Mouse (Mus musculus): ENCODE measurements around the gene Gm9376. TPM values are rescaled to one million over a fixed set of nuclear protein-coding genes. Genes with fewer than 3 reads are reported as not detected.

Gene Gm9376
- polyA plus RNA-seq, 1 experiment from 2014 or later, result not detected

DNA sequence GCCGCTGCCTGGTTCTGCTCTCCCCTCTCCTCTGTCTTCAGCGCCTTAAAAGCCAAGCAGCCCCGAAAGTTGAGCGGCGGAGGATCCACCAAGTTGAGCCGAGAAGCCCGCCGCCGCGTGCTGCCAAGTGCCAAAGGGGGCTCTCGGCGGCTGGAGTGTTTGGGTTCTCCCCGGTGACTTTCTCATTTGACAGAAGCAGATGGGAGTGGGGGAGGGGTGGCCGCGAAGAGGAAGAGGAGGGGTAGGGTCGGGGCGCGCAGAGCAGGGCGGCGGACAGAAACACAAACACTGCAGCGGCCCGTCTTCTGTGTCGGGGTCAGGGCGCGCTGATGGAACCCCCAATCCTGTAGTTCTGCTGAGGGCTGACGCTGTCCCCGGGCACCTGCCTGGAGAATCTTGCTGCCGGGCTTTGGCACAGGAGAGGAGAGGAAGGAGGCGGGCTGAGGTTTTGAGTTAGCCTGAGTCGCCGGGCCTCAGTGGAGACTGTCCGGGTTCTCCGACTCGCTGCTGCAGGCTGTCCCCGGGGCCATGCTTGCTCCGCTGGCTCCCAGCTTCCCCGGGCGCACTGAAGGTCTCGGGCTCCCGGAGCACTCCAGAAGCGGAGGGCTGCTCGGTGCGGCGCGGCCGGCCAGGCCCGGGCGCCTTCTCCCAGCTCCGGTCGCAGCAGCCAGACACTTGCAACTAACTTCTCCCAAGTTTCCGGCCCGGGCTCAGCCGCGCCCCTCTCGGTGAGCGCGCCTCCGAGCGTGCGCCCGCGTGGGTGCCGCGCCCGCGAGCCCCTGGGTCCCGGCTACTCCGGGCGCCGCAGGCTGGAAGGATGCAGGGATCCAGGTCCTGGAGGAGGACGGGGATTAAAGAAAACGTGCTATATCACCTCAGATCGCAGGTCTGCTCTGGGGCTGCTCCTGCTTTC, 30.5 kb upstream of the Gm9376 start:
- Histone ChIP-seq H3K36me3 (ENCODE audit: control insufficient read depth, insufficient read depth, low read length) (no peaks in the 10 kb centered on the region), H3K9ac (ENCODE audit: low read length) (peak overlapping the region; percentile 69), H3K27ac (replicated peaks) (peak overlapping the region; percentile 90), H3K4me2 (replicated peaks; ENCODE audit: low read depth) (peak overlapping the region; percentile 67), H3K4me1 (replicated peaks; ENCODE audit: control insufficient read depth, insufficient read depth) (no peaks in the 10 kb centered on the region; the same call in 1 of the 2 replicates), H3K9me3 (ENCODE audit: control insufficient read depth, low read length) (no peaks in the 10 kb centered on the region), H3K4me3 (ENCODE audit: low read depth, low read length) (peak overlapping the region; percentile 62), H3K27me3 (ENCODE audit: control insufficient read depth, insufficient read depth, low read length) (no peaks in the 10 kb centered on the region; the same call in 1 of the 2 replicates)
- no peak for TF ChIP-seq CTCF (IDR thresholded peaks at IDR 0.05; ENCODE audit: low read depth)
- TF ChIP-seq EP300 (optimal IDR thresholded peaks at IDR 0.05), result no peak
- ATAC-seq (ENCODE audit: low FRiP score, low TSS enrichment) (peak; percentile 88), DNase-seq (ENCODE audit: low spot score) (peak; percentile 87)
- under 1% methylated on average over 71 of the region's 73 CpGs for WGBS

DNA sequence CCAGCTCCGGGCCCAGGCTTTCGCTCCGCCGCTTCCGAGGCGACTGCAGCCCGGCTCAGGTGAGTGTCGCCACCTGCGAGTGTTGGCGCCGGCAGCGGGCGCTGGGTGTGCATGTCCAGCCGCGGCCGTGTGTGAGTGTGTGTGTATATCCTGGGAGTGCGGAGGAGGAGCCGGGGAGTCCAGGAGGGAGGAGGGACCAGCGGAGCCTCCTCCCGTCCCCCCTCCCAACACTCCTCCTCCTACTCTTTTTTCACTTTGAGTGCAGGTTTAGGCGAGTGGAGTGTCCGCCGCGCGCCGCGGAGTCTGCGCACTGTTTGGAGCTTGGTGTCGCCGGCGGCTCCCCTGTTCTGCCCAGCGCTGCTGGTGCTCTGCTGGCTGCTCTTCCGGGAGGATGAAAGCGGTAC, 29.9 kb upstream of the Gm9376 start, which contains the start of gene Sox21:
Sox21 (minus strand) TSS at position 145 of the 404 bp plus-strand sequence.
- H3K27me3 ChIP-seq (ENCODE audit: control insufficient read depth, insufficient read depth, low read length), result no peaks in the 10 kb centered on the region; the same call in 1 of the 2 replicates
- 1% methylated on average over 30 of the region's 34 CpGs for WGBS

DNA sequence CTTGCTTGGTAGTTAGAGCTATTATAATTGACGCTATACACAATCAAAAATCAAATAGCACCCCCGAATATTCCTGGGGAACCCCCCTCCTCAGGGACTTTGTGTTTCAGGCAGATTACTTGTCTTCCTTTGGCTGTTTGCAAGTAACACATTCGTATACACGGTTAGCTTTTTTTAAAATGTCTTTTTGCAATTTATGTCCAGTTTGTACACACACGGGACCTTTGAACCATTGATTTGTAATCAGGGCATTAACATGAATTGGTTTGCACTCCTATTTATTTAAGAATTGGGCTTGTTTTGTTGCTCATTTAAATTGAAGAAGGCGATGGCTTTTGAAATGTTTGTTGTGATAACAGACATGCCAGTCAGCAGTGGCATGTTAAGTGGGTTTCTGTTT, 29.0 kb upstream of the Gm9376 start:
- peak overlapping the region; percentile 67 for H3K4me2 ChIP-seq (replicated peaks; ENCODE audit: low read depth)
- TF ChIP-seq CTCF (IDR thresholded peaks at IDR 0.05; ENCODE audit: low read depth) (no peak), EP300 (optimal IDR thresholded peaks at IDR 0.05) (no peak)
- DNase-seq (ENCODE audit: low spot score), result no peak
- no peak overlapping the region for H3K27ac ChIP-seq (replicated peaks)
- peak overlapping the region; percentile 62 for H3K4me3 ChIP-seq (ENCODE audit: low read depth, low read length)
- no peaks in the 10 kb centered on the region for H3K36me3 ChIP-seq (ENCODE audit: control insufficient read depth, insufficient read depth, low read length)
- no peaks in the 10 kb centered on the region for H3K9me3 ChIP-seq (ENCODE audit: control insufficient read depth, low read length)
- no peaks in the 10 kb centered on the region; the same call in 1 of the 2 replicates for H3K27me3 ChIP-seq (ENCODE audit: control insufficient read depth, insufficient read depth, low read length)
- 13% methylated on average over 6 of the region's 6 CpGs for WGBS
- no peak overlapping the region for H3K9ac ChIP-seq (ENCODE audit: low read length)
- ATAC-seq (ENCODE audit: low FRiP score, low TSS enrichment), result no peak
- H3K4me1 ChIP-seq (replicated peaks; ENCODE audit: control insufficient read depth, insufficient read depth), result no peaks in the 10 kb centered on the region; the same call in 1 of the 2 replicates

More for the DNA sequence above, 29.9 kb upstream of the Gm9376 start, which contains the start of gene Sox21:
- Histone ChIP-seq H3K9ac (ENCODE audit: low read length) (peak within 1 kb of the TSS; percentile 69), H3K4me1 (replicated peaks; ENCODE audit: control insufficient read depth, insufficient read depth) (no peaks in the 10 kb centered on the region; the same call in 1 of the 2 replicates), H3K4me2 (replicated peaks; ENCODE audit: low read depth) (peak within 1 kb of the TSS; percentile 67), H3K36me3 (ENCODE audit: control insufficient read depth, insufficient read depth, low read length) (no peaks in the 10 kb centered on the region), H3K4me3 (ENCODE audit: low read depth, low read length) (peak within 1 kb of the TSS; percentile 62), H3K27ac (replicated peaks) (peak within 1 kb of the TSS; percentile 90), H3K9me3 (ENCODE audit: control insufficient read depth, low read length) (no peaks in the 10 kb centered on the region)
- TF ChIP-seq EP300 (optimal IDR thresholded peaks at IDR 0.05) (no peak), CTCF (IDR thresholded peaks at IDR 0.05; ENCODE audit: low read depth) (peak; percentile 33)
- peak; percentile 94 for DNase-seq (ENCODE audit: low spot score)
- peak; percentile 96 for ATAC-seq (ENCODE audit: low FRiP score, low TSS enrichment)

DNA sequence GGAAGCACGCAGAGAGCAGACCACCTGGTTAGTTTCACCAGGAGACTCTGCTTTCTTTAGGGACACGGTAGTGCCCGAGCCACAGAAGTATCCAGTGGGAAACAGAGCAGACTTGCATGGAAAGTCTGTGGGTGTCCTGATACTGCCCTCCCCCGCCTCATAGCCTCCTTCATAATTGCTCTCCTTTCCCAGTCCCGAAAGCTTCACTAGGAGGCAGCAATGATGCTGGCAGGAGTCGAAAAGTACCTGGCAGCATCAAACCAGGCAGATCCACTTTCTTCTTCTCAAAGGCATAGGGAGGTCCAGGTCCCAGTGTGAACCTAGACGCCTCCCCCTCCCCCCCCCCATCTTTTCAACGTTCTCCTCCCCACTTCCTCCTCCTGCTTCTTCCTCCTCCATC, 27.4 kb upstream of the Gm9376 start:
- Histone ChIP-seq H3K36me3 (ENCODE audit: control insufficient read depth, insufficient read depth, low read length) (no peaks in the 10 kb centered on the region), H3K27ac (replicated peaks) (no peak overlapping the region), H3K4me1 (replicated peaks; ENCODE audit: control insufficient read depth, insufficient read depth) (no peaks in the 10 kb centered on the region; the same call in 1 of the 2 replicates), H3K4me2 (replicated peaks; ENCODE audit: low read depth) (no peak overlapping the region), H3K27me3 (ENCODE audit: control insufficient read depth, insufficient read depth, low read length) (no peaks in the 10 kb centered on the region; the same call in 1 of the 2 replicates), H3K9me3 (ENCODE audit: control insufficient read depth, low read length) (peaks cover 4% of the 10 kb centered on the region), H3K4me3 (ENCODE audit: low read depth, low read length) (no peak overlapping the region), H3K9ac (ENCODE audit: low read length) (no peak overlapping the region)
- WGBS, result 14% methylated on average over 8 of the region's 8 CpGs
- TF ChIP-seq CTCF (IDR thresholded peaks at IDR 0.05; ENCODE audit: low read depth) (peak; percentile 66), EP300 (optimal IDR thresholded peaks at IDR 0.05) (no peak)
- ATAC-seq (ENCODE audit: low FRiP score, low TSS enrichment) (no peak), DNase-seq (ENCODE audit: low spot score) (peak; percentile 48)

DNA sequence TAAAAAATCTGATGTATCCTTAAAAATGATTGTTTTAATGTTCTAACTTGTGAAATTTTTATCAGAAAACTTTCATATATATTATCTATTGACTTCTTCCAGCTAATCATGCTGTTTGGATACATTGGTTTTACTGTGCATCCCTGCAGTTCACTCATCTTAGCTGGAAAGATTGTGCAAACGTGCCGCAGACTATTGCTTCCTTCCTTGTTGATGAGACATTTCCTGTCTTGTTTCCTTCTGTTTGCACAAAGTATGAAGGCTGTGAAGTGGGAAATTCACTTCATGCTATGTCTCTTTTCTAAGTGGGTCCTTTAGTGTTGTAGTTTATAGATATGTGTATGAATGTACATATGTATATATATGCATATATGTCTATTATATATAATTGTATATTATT, 25.3 kb upstream of the Gm9376 start:
- Histone ChIP-seq H3K9ac (ENCODE audit: low read length) (no peak overlapping the region), H3K4me2 (replicated peaks; ENCODE audit: low read depth) (no peak overlapping the region), H3K4me3 (ENCODE audit: low read depth, low read length) (no peak overlapping the region), H3K4me1 (replicated peaks; ENCODE audit: control insufficient read depth, insufficient read depth) (no peaks in the 10 kb centered on the region), H3K27ac (replicated peaks) (no peak overlapping the region), H3K36me3 (ENCODE audit: control insufficient read depth, insufficient read depth, low read length) (no peaks in the 10 kb centered on the region), H3K9me3 (ENCODE audit: control insufficient read depth, low read length) (peaks cover 4% of the 10 kb centered on the region), H3K27me3 (ENCODE audit: control insufficient read depth, insufficient read depth, low read length) (no peaks in the 10 kb centered on the region)
- no peak for ATAC-seq (ENCODE audit: low FRiP score, low TSS enrichment)
- TF ChIP-seq CTCF (IDR thresholded peaks at IDR 0.05; ENCODE audit: low read depth), result no peak
- no peak for TF ChIP-seq EP300 (optimal IDR thresholded peaks at IDR 0.05)
- DNase-seq (ENCODE audit: low spot score), result no peak
- WGBS, result 75% methylated on average over 2 of the region's 2 CpGs

DNA sequence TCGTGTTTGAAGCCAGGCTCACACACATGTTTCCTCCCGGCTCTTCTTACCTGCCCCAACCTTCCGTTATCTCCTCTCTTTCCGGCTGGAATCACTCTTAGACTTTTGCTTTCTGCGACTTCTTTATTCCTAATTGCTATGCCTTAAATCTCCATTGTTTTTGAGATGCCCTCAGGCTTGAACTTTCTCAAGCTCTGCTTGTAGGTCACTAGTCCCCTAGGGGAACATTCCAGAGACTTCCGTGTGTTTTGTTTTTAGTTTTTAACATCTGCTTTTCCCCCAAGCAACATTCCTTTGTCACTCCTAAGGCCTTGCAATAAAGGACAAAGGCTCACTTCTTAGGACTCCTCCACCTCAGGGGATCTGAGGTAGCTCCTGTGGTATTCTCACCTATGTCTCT, 13.4 kb upstream of the Gm9376 start:
- H3K27me3 ChIP-seq (ENCODE audit: control insufficient read depth, insufficient read depth, low read length), result no peaks in the 10 kb centered on the region
- TF ChIP-seq CTCF (IDR thresholded peaks at IDR 0.05; ENCODE audit: low read depth) (no peak), EP300 (optimal IDR thresholded peaks at IDR 0.05) (no peak)
- 89% methylated on average over 6 of the region's 6 CpGs for WGBS
- no peaks in the 10 kb centered on the region for H3K4me1 ChIP-seq (replicated peaks; ENCODE audit: control insufficient read depth, insufficient read depth)
- ATAC-seq (ENCODE audit: low FRiP score, low TSS enrichment) (no peak), DNase-seq (ENCODE audit: low spot score) (no peak)
- H3K4me2 ChIP-seq (replicated peaks; ENCODE audit: low read depth), result no peak overlapping the region
- H3K9ac ChIP-seq (ENCODE audit: low read length), result no peak overlapping the region
- no peak overlapping the region for H3K4me3 ChIP-seq (ENCODE audit: low read depth, low read length)
- no peaks in the 10 kb centered on the region for H3K36me3 ChIP-seq (ENCODE audit: control insufficient read depth, insufficient read depth, low read length)
- no peaks in the 10 kb centered on the region for H3K9me3 ChIP-seq (ENCODE audit: control insufficient read depth, low read length)
- no peak overlapping the region for H3K27ac ChIP-seq (replicated peaks)
